Mouse (Mus musculus) left cerebral cortex, postnatal 36 days (tissue): ENCODE results near the gene Uox. TPM values are rescaled to one million over a fixed set of nuclear protein-coding genes. Genes with fewer than 3 reads are reported as not detected.

Experiments
- DNase-seq, 2 experiments: peaks; one replicate each; pipeline ENCODE4 v3.0.0; 2021 to 2022; ENCODE audit warnings: low spot score in 2 of 2, mixed read lengths in 1 of 2
- intact Hi-C: fragments of 180-260 bp; cut with DNase I; formaldehyde crosslinking; loops from one replicate; pipeline ENCODE4 v1.15.1; 2025
- total RNA-seq, 2 experiments: library from RNA; stranded (reverse); gene quantifications; 2 replicates each; pipeline ENCODE4 v1.2.3; 2021

Uox gene
- total RNA-seq, 2 experiments from 2014 or later = 0.36 to 0.52 TPM

GRCm38 (mm10) chr3:146580039-146580729, 10.0 kb downstream of the Uox start:
- DNase-seq = no peak
- intact Hi-C loops = no loop called here

- intact Hi-C loops = no loop called here
- DNase-seq = no peak
These were observed 13.3 kb downstream of the Uox start for GRCm38 (mm10) chr3:146583478-146583877.

GRCm38 (mm10) chr3:146583908-146584307, 13.7 kb downstream of the Uox start:
- intact Hi-C loops = no loop called here
- DNase-seq = peak in 1 of 2 experiments; percentile 11

GRCm38 (mm10) chr3:146586616-146587015, 16.4 kb downstream of the Uox start:
- no peak for DNase-seq
- intact Hi-C loops = no loop called here

GRCm38 (mm10) chr3:146589523-146589922, 19.3 kb downstream of the Uox start:
- no peak for DNase-seq
- intact Hi-C loops = no loop called here

GRCm38 (mm10) chr3:146591159-146591558, 20.9 kb downstream of the Uox start:
- no peak for DNase-seq
- intact Hi-C loops = no loop called here

GRCm38 (mm10) chr3:146591601-146592000, 21.4 kb downstream of the Uox start:
- DNase-seq = no peak
- intact Hi-C loops = no loop called here

- intact Hi-C loops = no loop called here
These were observed 25.2 kb downstream of the Uox start for GRCm38 (mm10) chr3:146595440-146595839.

GRCm38 (mm10) chr3:146596387-146596786, 26.2 kb downstream of the Uox start:
- intact Hi-C loops = no loop called here
- no peak for DNase-seq

More at GRCm38 (mm10) chr3:146595440-146595839, 25.2 kb downstream of the Uox start:
- DNase-seq = no peak

- DNase-seq = no peak
- intact Hi-C loops = no loop called here
These were observed 26.6 kb downstream of the Uox start for GRCm38 (mm10) chr3:146596864-146597263.

- peak; percentile 43 to 52 for DNase-seq
- intact Hi-C loops = no loop called here
These were observed 28.2 kb downstream of the Uox start for GRCm38 (mm10) chr3:146598411-146598810.

- DNase-seq = no peak
- intact Hi-C loops = no loop called here
These were observed 29.1 kb downstream of the Uox start for GRCm38 (mm10) chr3:146599198-146599900.

GRCm38 (mm10) chr3:146601205-146601604, 31.0 kb downstream of the Uox start:
- intact Hi-C loops = no loop called here
- DNase-seq = no peak

- intact Hi-C loops = no loop called here
- no peak for DNase-seq
These were observed 32.3 kb downstream of the Uox start for GRCm38 (mm10) chr3:146602531-146602930.

- no peak for DNase-seq
- intact Hi-C loops = loop anchor here (5.0 kb wide), 1 partner anchor 37 kb away; no protein-coding TSS in a partner anchor
These were observed 34.4 kb downstream of the Uox start for GRCm38 (mm10) chr3:146604647-146605046.

- no peak for DNase-seq
- intact Hi-C loops = loop anchor here (5.0 kb wide), 1 partner anchor 40 kb away; no protein-coding TSS in a partner anchor
These were observed 37.1 kb downstream of the Uox start for GRCm38 (mm10) chr3:146607368-146607767.

- DNase-seq = no peak
- intact Hi-C loops = no loop called here
These were observed 40.1 kb downstream of the Uox start for GRCm38 (mm10) chr3:146610322-146610721.

GRCm38 (mm10) chr3:146611261-146611660, 41.0 kb downstream of the Uox start:
- intact Hi-C loops = no loop called here
- no peak for DNase-seq

GRCm38 (mm10) chr3:146611821-146612220, 41.6 kb downstream of the Uox start:
- DNase-seq = no peak
- intact Hi-C loops = no loop called here

- intact Hi-C loops = no loop called here
- DNase-seq = no peak
These were observed 45.3 kb downstream of the Uox start, which contains the start of gene Dnase2b for GRCm38 (mm10) chr3:146615496-146615895. Dnase2b (minus strand) TSS chr3:146615596.
